Mouse (Mus musculus): Measurements from ENCODE around the gene Usp16.

- TF ChIP-seq EP300 (IDR thresholded peaks at IDR 0.05; ENCODE audit: insufficient read depth, low read depth, low read length) (no peak), CTCF (IDR thresholded peaks at IDR 0.05; ENCODE audit: low read depth, low read length) (no peak), POLR2A (IDR thresholded peaks at IDR 0.05; ENCODE audit: insufficient read depth, low read length) (no peak)
Observed at GRCm38 (mm10) chr16:87437096-87437495, 17.4 kb upstream of the Usp16 start.
